Mouse (Mus musculus): Measurements from ENCODE around the gene Hist1h4k.

DNA sequence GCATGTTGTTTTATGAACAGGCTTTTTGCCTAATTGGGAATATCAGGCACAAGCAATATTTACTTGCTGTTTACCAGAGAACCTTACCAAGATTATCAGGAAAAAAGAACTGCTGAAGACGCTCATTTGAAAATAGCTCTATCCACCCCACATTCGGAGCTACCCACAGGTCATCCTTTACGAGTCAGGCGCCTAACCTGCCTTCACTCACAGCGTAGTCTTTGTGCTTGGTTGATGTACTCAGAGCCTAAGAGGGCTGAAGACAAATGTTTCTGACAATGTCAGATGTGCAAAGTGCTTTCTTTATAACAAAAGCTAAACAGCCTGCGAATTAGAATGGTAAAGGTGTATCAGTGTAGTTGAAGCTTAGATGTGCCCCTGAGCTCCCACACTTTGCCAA, 34.0 kb upstream of the Hist1h4k start:
- TF ChIP-seq EP300 (IDR thresholded peaks at IDR 0.05) (no peak), CTCF (IDR thresholded peaks at IDR 0.05) (no peak)
